In the genomic region with DNA sequence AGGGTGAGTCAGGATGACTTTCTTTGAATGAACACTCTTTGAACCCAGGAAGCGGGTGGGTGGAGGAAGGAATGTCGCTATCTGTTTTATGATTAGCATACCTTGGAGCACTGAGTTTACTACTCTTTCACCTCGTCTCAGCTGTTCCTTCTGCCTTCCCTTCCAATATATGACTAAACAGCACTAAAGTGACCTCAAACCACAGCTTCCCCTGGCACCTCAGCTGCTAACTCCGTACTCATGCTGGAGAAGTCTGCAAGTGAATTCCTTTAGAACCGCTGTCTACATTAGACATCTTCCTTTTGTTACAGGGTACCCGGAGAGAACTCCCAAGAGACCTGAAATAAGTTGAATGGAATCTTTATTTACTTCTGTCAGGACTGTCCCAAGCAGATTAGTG, we compare ENCODE assay signal across 21 mouse cellular contexts. TPM values are rescaled to one million over a fixed set of nuclear protein-coding genes. Genes with fewer than 3 reads are reported as not detected.
"Had no signal": no experiment of that assay in that cellular context is flagged by ENCODE, and none has a peak within 500 bp of the region (broad histone marks: within the 10 kb centered on the region; RNA-seq: fewer than 3 reads in every experiment).

No protein-coding gene starts in this region.

- H3K27me3 ChIP-seq: liver, embryonic 15.5 days; midbrain, embryonic 15.5 days; neural tube, embryonic 13.5 days; stomach, embryonic 15.5 days had no signal

- ATAC-seq: lung, postnatal 0 days; midbrain, embryonic 15.5 days had no signal

- DNase-seq: kidney, postnatal 14 days; lung, adult 2 months; retina, postnatal 1 day; right cerebral cortex, postnatal 4 days; spleen, adult 18-20 months; thymus, adult 2 months; thymus, postnatal 25 days had no signal

- H3K4me3 ChIP-seq: limb, embryonic 10.5 days; liver, embryonic 15.5 days; midbrain, embryonic 15.5 days; neural tube, embryonic 13.5 days; stomach, embryonic 15.5 days had no signal

- H3K9me3 ChIP-seq: limb, embryonic 10.5 days; liver, embryonic 15.5 days; midbrain, embryonic 15.5 days; neural tube, embryonic 13.5 days; stomach, embryonic 15.5 days had no signal

- H3K4me2 ChIP-seq: liver, embryonic 11.5 days; liver, embryonic 15.5 days; midbrain, embryonic 15.5 days; neural tube, embryonic 13.5 days; stomach, embryonic 15.5 days had no signal

- H3K36me3 ChIP-seq: limb, embryonic 10.5 days; liver, embryonic 15.5 days; midbrain, embryonic 15.5 days; neural tube, embryonic 13.5 days; stomach, embryonic 15.5 days had no signal

- H3K9ac ChIP-seq: liver, embryonic 15.5 days; midbrain, embryonic 15.5 days; neural tube, embryonic 13.5 days; stomach, embryonic 15.5 days had no signal

- H3K27ac ChIP-seq: limb, embryonic 10.5 days; liver, embryonic 15.5 days; macrophage; midbrain, embryonic 15.5 days; neural tube, embryonic 13.5 days; stomach, embryonic 15.5 days had no signal

- H3K4me1 ChIP-seq: limb, embryonic 10.5 days; liver, embryonic 15.5 days; midbrain, embryonic 15.5 days; stomach, embryonic 15.5 days had no signal

RNA-seq across cellular contexts. Expression of gene Cer1, which starts 14.0 kb away (rescaled TPM):
- total RNA-seq: layer of hippocampus, postnatal 14 days; monocyte, adult 5-6 weeks had no signal
- polyA plus RNA-seq: kidney, embryonic 14.5 days; large intestine, adult 2 months; liver, embryonic 11.5 days; liver, embryonic 15.5 days; lung, adult 2 months; lung, postnatal 0 days; macrophage; midbrain, embryonic 15.5 days; testis, adult 2 months; thymus, adult 2 months; urinary bladder, adult 2 months had no signal
